Mouse (Mus musculus) liver, embryonic 14.5 days (tissue): ENCODE data around the gene Scgn. TPM values are rescaled to one million over a fixed set of nuclear protein-coding genes. Genes with fewer than 3 reads are reported as not detected.

ENCODE experiments used
- ATAC-seq: fragments of 200-750 bp; cut with Nextera tagmentation; 2 replicates; pipeline ENCODE4 v1.8.0; 2017; ENCODE audit warnings: moderate number of reproducible peaks, mild to moderate bottlenecking, moderate library complexity; ENCODE audit not compliant: insufficient read depth
- DNase-seq, 3 experiments: peaks; one replicate each; pipeline ENCODE4 v3.0.0-alpha.2; 2012 to 2013; ENCODE audit warnings: low read depth in 3 of 3, low spot score in 3 of 3
- H3K27ac ChIP-seq: fragments of 300-500 bp; sonication (generic); 2 replicates; pipeline ENCODE4 v1.5.1; 2014; ENCODE audit warnings: moderate library complexity, mild to moderate bottlenecking, control low read depth, inconsistent platforms
- H3K27me3 ChIP-seq: fragments of 300-500 bp; sonication (generic); 2 replicates; pipeline ENCODE4 v1.6.1; 2014; ENCODE audit warnings: mild to moderate bottlenecking, low read length, moderate library complexity; ENCODE audit not compliant: control insufficient read depth, insufficient read depth
- H3K36me3 ChIP-seq: fragments of 300-500 bp; sonication (generic); replicated peaks from 2 replicates; pipeline ENCODE4 v1.6.1; 2014; ENCODE audit warnings: low read depth; ENCODE audit not compliant: control insufficient read depth, insufficient read depth
- H3K4me1 ChIP-seq, 2 experiments: fragments of 200-500 bp in 1 of 2; fragments of 300-500 bp in 1 of 2; sonication (generic) in 1 of 2; replicated peaks; 2 replicates each; pipeline ENCODE4 v1.6.1; 2012 to 2014; ENCODE audit warnings: antibody characterized with exemption in 1 of 2, inconsistent platforms in 1 of 2, low read length in 1 of 2; ENCODE audit not compliant: control insufficient read depth in 2 of 2, insufficient read depth in 2 of 2
- H3K4me2 ChIP-seq: fragments of 300-500 bp; sonication (generic); 2 replicates; pipeline ENCODE4 v1.6.1; 2014; ENCODE audit warnings: low read depth, mild to moderate bottlenecking, control low read depth, moderate library complexity
- H3K4me3 ChIP-seq, 2 experiments: fragments of 200-500 bp in 1 of 2; fragments of 300-500 bp in 1 of 2; sonication (generic) in 1 of 2; 2 replicates each; pipeline ENCODE4 v1.5.1; 2012 to 2014; ENCODE audit warnings: low read depth in 2 of 2, low read length in 2 of 2, mild to moderate bottlenecking in 2 of 2, control low read depth in 1 of 2, inconsistent platforms in 1 of 2, moderate library complexity in 1 of 2; ENCODE audit not compliant: insufficient read depth in 1 of 2
- H3K9ac ChIP-seq: fragments of 300-500 bp; sonication (generic); replicated peaks from 2 replicates; pipeline ENCODE4 v1.6.1; 2014; ENCODE audit warnings: mild to moderate bottlenecking, control low read depth, moderate library complexity
- H3K9me3 ChIP-seq: fragments of 300-500 bp; sonication (generic); 2 replicates; pipeline ENCODE4 v1.6.1; 2016; ENCODE audit warnings: low read length, mixed read lengths; ENCODE audit not compliant: control insufficient read depth
- CTCF ChIP-seq: IDR thresholded peaks from 2 replicates; pipeline ENCODE4 v1.5.1; 2016; ENCODE audit warnings: antibody characterized with exemption, low read depth, control low read depth
- EP300 ChIP-seq: IDR thresholded peaks from 2 replicates; pipeline ENCODE4 v1.6.1; 2016; ENCODE audit warnings: antibody characterized with exemption, low read depth
- WGBS: fragments of 180-500 bp; shearing (Covaris S2); extraction: QIAGEN DNeasy Blood & Tissue Kit; methylation state at CpG from one replicate; pipeline ENCODE4 v1.1.7; 2014; ENCODE audit not compliant: insufficient replicate concordance; 5-methylcytosine and 5-hydroxymethylcytosine counted together
- polyA plus RNA-seq, 2 experiments: library from polyadenylated mRNA; depleted of rRNA in 1 of 2; stranded (reverse) in 1 of 2; unstranded in 1 of 2; fragments of >200 nt; fragmentation: Nextera tagmentation in 1 of 2; extraction: Ambion mirVana in 1 of 2; gene quantifications; 2 replicates each; pipeline versions ENCODE4 v1.2.1 to v1.2.3; 2012 to 2014

Scgn gene
- polyA plus RNA-seq (2012; rRNA removed) (not detected in 2 replicates), polyA plus RNA-seq (2014; fragmentation: Nextera tagmentation; extraction: Ambion mirVana) (not detected in 2 replicates)

DNA sequence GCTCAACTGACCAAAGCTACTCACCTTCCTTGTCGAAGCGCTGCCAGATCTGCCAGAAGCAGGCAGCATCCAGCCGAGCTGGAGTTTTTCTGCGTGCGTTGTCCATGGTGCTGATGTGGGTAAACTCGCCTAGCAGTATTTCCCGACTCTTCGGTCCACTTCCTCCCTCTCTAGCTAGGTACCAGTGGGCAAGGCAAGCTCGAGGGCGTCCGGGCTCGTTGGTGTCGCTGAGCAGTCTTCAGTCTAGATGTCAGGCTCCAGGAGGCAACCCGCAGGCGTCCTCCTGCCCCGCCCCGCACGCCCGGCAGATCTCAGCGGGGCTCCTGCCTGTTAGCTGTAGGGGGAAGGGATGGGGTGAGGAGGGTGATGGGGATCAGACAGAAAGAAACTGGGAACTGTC is at the start of gene Scgn:
TSS of gene Scgn (minus strand) at position 287 of the 400 bp plus-strand sequence.
- no peak within 1 kb of the TSS for H3K9ac ChIP-seq
- H3K9me3 ChIP-seq, result no peaks in the 10 kb centered on the region
- H3K4me3 ChIP-seq, result no peak within 1 kb of the TSS
- TF ChIP-seq EP300 (no peak), CTCF (peak; percentile 14; the same call in 1 of the 2 replicates)
- H3K27ac ChIP-seq, result no peak within 1 kb of the TSS
- no peak for ATAC-seq
- peak; percentile 12 to 22 (median 19) for DNase-seq
- H3K4me2 ChIP-seq, result no peak within 1 kb of the TSS
- H3K36me3 ChIP-seq, result no peaks in the 10 kb centered on the region
- H3K4me1 ChIP-seq, result no peaks in the 10 kb centered on the region
- H3K27me3 ChIP-seq, result peaks cover 20% of the 10 kb centered on the region
- whole genome bisulfite sequencing, result under 1% methylated on average over 20 of the region's 20 CpGs

DNA sequence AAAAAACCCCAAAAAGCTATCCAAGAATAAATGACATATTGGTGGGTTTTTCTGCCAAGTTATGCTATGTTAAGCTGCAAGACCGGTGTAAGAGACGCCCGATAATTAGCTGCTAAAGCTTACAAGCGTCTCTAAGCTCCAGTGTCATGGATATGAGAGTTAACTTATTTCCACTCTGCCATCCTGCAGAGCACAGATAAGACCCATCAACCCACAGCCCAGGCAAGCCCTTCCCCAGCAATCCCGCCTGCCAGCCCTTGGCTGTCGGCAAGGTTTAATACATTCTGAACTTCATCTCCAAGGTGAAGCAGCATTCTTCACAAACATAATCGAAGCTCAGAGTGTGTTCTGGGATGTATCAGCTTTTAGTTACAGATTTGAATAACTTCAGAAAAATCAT is 49.2 kb upstream of the Scgn start:
- Histone ChIP-seq H3K27ac (no peak overlapping the region), H3K36me3 (no peaks in the 10 kb centered on the region), H3K4me3 (no peak overlapping the region), H3K27me3 (peaks cover 2% of the 10 kb centered on the region; the same call in 1 of the 2 replicates), H3K4me2 (no peak overlapping the region), H3K4me1 (peaks cover 0 to 6% of the 10 kb centered on the region in 2 experiments; a peak in 1 of 4 replicates), H3K9me3 (no peaks in the 10 kb centered on the region), H3K9ac (no peak overlapping the region)
- 14% methylated on average over 7 of the region's 7 CpGs for WGBS
- TF ChIP-seq CTCF, result no peak
- peak; percentile 52 for TF ChIP-seq EP300
- ATAC-seq (peak; percentile 41; the same call in 1 of the 2 replicates), DNase-seq (peak; percentile 4 to 29 (median 18))

DNA sequence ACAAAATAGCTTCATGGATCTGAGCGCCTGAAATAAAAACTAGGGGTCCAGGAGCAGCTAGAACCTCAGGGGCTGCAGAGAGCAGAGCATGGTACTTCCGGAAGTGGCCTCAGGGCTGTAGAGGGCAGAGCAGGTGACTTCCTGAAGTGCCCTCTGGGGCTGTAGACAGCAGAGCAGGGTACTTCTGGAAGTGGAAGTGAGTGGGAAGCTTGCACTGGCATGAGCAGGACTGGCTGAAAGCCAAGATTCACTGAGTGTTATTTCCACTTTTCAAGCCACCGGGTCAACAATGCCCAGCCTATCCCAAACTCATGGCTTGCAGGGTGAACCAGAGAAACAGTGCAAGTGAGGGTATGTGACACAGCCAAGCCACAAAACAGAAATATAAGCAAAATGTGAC is 46.5 kb upstream of the Scgn start:
- 43% methylated on average over 3 of the region's 3 CpGs for whole genome bisulfite sequencing
- DNase-seq, result no peak
- H3K9me3 ChIP-seq, result no peaks in the 10 kb centered on the region
- no peaks in the 10 kb centered on the region for H3K36me3 ChIP-seq
- no peak overlapping the region for H3K4me3 ChIP-seq
- TF ChIP-seq EP300, result no peak
- no peak for TF ChIP-seq CTCF
- H3K4me2 ChIP-seq, result no peak overlapping the region
- H3K9ac ChIP-seq, result no peak overlapping the region
- no peak overlapping the region for H3K27ac ChIP-seq
- no peak for ATAC-seq
- peaks cover 0 to 6% of the 10 kb centered on the region in 2 experiments; a peak in 1 of 4 replicates for H3K4me1 ChIP-seq
- peaks cover 2% of the 10 kb centered on the region; the same call in 1 of the 2 replicates for H3K27me3 ChIP-seq

DNA sequence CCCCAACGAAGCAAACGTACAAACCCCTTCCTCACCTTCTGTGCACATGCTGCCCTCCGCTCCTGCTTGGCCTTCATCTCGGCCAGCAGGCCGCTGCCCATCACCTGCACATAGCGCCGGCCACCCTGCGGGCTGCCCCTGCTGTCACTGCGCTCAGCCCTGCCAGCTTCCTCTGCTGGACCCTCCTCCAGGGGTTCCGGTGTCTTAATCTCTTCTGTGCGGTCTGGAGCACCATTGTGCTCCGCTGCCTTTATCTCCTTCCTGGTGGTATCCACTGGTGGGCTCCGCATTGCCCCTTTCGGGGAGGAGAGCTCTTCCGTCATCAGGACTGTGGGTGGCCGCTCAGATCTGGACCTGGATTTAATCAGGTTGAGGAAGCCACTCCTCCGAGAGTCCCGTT is 45.1 kb upstream of the Scgn start:
- ATAC-seq, result no peak
- TF ChIP-seq CTCF (no peak), EP300 (no peak)
- 38% methylated on average over 18 of the region's 18 CpGs for WGBS
- H3K4me3 ChIP-seq, result no peak overlapping the region
- no peak overlapping the region for H3K9ac ChIP-seq
- H3K36me3 ChIP-seq, result no peaks in the 10 kb centered on the region
- no peaks in the 10 kb centered on the region for H3K9me3 ChIP-seq
- peaks cover 0 to 5% of the 10 kb centered on the region in 2 experiments; a peak in 1 of 4 replicates for H3K4me1 ChIP-seq
- peaks cover 2% of the 10 kb centered on the region; the same call in 1 of the 2 replicates for H3K27me3 ChIP-seq
- H3K4me2 ChIP-seq, result 0 out of 2 replicates have a peak overlapping the region, but pooled peaks have one; percentile 20
- no peak for DNase-seq
- no peak overlapping the region for H3K27ac ChIP-seq

DNA sequence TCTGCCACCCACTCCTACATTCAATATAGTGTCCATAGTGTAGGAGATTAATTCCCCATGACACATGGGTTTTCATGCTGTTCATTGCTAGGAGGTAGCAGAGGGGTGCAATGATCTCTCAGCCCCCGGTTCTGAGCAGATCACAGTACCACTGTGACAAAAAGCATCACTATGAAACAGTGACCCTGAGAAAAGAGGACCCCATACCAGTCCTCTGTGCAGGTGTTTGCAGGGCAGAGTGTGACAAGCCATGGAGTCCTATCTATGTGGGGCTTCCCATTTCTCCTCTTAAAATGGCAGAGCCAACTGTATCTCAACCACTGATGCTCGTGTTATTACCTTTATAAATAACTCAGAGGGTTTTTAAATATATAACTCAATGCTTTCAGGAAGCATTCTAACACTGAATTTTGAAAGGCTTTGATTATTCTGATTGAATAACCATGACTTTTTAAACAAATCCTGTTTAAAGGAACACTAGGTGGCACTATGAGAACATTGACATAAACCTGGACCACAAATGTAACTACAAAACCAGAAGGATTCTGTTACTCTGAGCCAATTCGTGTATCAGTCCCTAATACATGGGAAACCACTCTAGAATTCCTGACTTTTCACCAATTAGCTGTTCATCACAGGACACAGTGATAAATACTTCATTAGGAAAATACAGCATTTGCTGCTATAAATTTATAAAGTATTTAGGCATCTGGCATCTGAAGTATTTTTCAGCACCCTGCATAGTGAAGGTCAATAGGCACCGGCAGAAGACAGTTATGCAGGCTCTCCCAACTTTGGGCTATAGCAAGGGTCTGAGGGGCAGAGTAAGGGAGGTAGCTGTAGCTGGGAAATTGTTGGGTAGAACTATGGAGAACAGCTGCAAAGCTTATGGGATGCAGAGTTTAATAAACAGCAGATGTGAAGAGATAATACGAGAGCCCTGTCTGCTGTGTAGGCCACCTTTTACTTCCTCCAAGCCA is 36.5 kb upstream of the Scgn start:
- TF ChIP-seq CTCF (no peak; the same call in 1 of the 2 replicates), EP300 (no peak)
- no peak overlapping the region for H3K9ac ChIP-seq
- H3K9me3 ChIP-seq, result no peaks in the 10 kb centered on the region
- H3K4me1 ChIP-seq, result no peaks in the 10 kb centered on the region
- no peak overlapping the region for H3K27ac ChIP-seq
- H3K36me3 ChIP-seq, result no peaks in the 10 kb centered on the region
- ATAC-seq (no peak), DNase-seq (no peak)
- no peaks in the 10 kb centered on the region for H3K27me3 ChIP-seq
- no peak overlapping the region for H3K4me2 ChIP-seq
- no peak overlapping the region for H3K4me3 ChIP-seq
- WGBS, result 36% methylated on average over 5 of the region's 5 CpGs
